Mouse (Mus musculus): ENCODE measurements around the gene AL607142.1.

- TF ChIP-seq RAD21 (IDR thresholded peaks at IDR 0.05; ENCODE audit: low read depth, low read length) (no peak), CTCF (IDR thresholded peaks at IDR 0.05 in 2 of 3, conservative IDR thresholded peaks at IDR 0.05 in 1 of 3; ENCODE audit: control insufficient read depth in 1 of 3, insufficient read depth in 1 of 3, low read depth in 2 of 3, low read length in 3 of 3, poor library complexity in 1 of 3, severe bottlenecking in 1 of 3) (no peak), CHD2 (IDR thresholded peaks at IDR 0.05; ENCODE audit: low read length) (no peak), GABPA (IDR thresholded peaks at IDR 0.05; ENCODE audit: low read depth, low read length) (no peak), KAT2A (conservative IDR thresholded peaks at IDR 0.05; ENCODE audit: low read depth, low read length) (no peak), TCF12 (IDR thresholded peaks at IDR 0.05; ENCODE audit: low read depth, low read length) (no peak), TBP (IDR thresholded peaks at IDR 0.05; ENCODE audit: low read depth, low read length) (no peak), USF1 (IDR thresholded peaks at IDR 0.05; ENCODE audit: low read depth, low read length) (no peak), EP300 (IDR thresholded peaks at IDR 0.05; ENCODE audit: low read depth in 1 of 2, low read length in 2 of 2) (no peak), ZKSCAN1 (IDR thresholded peaks at IDR 0.05; ENCODE audit: low read depth, low read length) (no peak), MAFK (IDR thresholded peaks at IDR 0.05; ENCODE audit: borderline replicate concordance, low read depth, low read length) (no peak), MAX (IDR thresholded peaks at IDR 0.05; ENCODE audit: low read length) (no peak)
Measured at GRCm38 (mm10) chr4:120022392-120022791, 42.4 kb upstream of the AL607142.1 start.

Measured in MEL (cell line).